Mouse (Mus musculus): Measurements from ENCODE around the gene Gm10097.

Gm10097 gene

DNA sequence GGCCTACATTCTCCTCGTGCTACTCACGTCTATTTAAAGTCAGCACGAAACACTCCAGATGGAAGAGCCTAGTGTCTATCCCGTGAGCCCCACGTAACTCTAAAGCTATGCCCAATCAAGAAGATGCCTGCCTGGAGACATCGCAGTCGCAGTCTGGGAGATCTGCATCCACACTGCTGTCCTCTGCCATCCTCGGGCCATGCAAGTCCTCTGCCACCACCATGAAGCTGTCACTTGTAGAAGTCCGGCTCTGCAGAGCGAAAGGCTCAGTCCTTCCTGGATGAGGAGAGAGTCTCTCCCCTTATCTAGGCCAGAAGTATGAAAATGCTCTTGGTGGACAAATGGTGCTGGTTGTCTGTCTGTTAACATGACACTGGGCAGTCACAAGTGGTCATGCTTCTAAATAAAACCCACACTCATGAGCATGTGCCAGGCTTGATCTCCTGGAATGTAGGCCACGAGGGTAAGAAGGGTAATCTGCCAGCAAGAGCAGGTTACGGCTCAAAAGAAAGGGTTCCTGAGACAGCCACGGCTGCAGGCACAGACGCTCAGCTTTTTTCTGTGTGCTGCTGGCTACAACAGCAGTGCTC is at the start of gene Gm10097:
Gene Gm10097, plus strand, starts transcription at position 517 of the 590 bp plus-strand sequence.
- DNase-seq (ENCODE audit: low read depth, low spot score), result no peak

DNA sequence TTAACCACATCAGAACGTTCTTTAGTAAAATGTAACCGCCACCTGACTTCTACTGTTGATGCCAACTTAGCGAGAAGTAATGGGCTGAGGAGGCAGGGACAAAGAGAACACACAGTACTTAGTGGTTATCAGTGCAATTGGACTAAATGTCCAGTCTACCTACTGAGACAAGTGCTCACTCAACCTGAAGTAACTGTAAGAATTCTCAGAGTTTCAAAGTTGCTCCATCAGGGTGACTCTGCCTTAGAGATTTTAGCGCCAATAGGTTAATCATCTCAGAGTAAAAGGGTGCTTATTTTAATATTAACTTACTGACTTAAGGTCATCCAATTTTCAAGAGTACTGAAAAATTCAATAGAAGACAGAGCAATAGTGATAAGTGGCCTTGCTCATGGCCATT is 43.1 kb upstream of the Gm10097 start:
- no peak for DNase-seq (ENCODE audit: low read depth, low spot score)

DNA sequence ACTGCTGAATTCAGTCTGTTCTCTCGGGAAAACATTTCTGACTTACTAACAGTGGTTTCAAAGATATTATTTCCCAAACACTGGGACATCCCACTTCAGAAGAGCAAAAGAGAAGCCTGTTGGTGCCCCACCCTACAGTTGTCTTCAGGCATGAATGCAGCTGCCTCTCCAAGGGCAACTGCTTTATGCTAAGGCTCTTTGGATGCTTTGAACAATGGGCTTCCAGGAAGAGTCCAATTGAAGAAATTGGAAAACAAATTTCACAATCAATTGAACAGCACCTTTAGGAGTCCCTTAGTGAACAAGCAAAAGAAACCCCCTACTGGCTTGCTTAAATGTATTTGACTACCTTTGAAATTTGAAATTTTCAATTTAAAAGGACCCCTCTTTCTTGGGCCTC is 41.8 kb upstream of the Gm10097 start:
- no peak for DNase-seq (ENCODE audit: low read depth, low spot score)

DNA sequence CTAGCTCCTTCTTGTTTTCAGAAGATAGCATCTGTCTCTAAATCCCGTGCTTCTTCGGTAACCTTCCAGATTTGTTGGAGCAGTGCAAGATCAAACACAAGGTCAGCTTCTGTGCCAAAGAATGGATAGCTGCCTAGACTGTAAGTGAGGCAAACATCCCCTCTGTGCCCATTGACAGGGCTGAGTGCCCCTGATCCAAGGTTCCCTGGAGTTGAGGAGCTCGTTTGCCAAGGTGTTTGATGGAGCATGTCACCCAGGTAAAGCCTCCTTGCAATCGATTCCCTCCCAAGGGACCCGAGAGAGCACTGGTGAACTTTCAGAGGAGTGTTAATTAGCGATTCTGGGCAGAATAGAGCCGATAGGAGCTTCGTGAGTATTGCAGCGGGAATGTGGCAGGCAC is 40.7 kb upstream of the Gm10097 start:
- no peak for DNase-seq (ENCODE audit: low read depth, low spot score)

DNA sequence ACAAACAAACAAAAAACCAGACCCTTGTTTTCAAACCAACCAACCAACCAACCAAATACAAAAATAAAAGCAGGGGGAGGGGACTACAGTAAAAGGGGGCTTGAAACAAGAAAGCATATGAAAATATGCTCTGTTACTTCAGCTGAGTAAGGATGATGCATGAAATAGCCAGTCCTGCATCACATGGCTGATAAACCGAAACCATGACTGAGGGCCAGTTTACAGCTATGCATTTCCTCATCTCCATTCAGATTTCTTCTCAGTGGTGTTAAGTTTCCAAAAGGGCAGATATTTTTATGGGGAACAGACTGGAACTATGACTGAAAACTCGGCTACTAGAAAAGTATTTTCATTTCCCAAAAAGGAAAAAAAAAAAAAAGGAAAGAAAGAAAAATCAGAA is 39.8 kb upstream of the Gm10097 start:
- DNase-seq (ENCODE audit: low read depth, low spot score), result no peak

DNA sequence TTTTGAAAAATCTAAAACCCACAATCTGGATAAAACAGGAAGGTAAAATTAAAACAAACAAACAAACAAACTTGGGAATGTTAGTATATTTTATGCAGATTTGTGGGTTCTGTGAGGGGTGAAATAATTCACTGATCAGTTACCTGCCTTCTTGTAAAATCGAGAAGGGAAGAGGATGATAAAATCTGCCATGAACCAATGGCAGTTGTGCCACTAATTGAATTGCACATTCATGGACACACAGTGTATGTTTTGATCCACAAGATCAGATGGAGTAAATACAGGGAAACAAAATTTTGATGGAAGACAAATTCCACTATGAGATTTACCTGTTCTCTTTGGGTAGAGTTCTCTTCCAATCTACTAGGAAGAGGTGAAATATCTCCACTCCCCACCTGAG is 39.1 kb upstream of the Gm10097 start:
- no peak for DNase-seq (ENCODE audit: low read depth, low spot score)

DNA sequence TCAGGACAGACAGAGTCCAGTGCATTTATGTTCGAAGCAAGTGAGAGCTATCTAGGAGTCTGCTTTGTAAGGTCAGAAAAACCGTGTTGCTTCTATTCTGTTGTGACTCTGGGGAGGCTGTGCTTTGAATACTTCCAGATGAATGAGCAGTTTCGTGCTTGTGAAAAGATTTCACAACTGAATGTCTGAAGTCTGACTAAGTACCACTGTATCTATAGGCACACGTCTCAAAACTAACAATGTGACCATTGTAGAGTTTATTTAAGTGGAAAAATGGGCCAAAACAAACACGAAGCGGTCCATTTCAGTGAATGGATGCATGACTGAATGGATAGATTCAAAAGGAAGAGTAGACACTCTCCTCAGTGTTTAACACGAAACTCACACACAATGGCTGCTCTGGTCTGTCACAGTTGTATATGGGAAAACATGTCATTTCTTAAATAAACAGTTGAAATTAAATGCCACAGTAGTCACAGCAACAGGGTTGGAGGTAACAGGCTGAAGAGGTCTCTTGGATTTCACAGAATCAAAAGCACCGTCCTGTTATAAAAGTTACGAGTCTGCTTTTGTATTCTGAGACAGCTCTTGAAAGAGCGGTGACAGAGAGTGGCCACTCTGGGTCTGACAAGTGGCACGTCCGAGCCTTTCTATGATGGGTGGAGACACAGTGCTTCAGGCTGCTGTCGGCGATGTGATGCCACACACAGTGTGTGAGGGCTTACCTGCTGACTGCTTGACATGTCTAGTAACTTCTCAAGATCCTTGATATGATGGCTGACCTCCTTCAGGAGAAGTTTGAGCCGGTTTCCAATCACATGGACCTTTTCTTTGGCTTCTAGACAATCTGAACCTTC is 36.6 kb upstream of the Gm10097 start:
- no peak for DNase-seq (ENCODE audit: low read depth, low spot score)

DNA sequence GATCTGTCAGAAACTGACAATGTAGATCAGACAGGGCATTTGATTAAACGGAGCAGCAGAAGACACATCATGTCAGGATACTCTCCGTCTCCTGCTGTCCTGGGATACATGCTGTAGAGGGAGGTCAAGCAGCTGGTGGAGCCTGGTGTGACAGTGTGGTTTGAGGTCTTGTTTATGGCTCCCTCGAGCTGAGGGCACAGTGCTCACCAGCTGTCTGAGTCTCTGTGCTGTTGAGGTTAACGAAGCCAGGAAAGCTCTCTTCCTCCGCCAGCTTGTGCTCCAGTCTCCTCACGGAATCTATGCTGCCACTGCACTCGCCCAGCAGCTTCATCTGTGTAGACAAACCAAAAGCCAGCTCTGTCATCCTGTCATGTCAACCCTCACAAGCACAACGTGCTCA is 27.7 kb upstream of the Gm10097 start:
- DNase-seq (ENCODE audit: low read depth, low spot score), result no peak

DNA sequence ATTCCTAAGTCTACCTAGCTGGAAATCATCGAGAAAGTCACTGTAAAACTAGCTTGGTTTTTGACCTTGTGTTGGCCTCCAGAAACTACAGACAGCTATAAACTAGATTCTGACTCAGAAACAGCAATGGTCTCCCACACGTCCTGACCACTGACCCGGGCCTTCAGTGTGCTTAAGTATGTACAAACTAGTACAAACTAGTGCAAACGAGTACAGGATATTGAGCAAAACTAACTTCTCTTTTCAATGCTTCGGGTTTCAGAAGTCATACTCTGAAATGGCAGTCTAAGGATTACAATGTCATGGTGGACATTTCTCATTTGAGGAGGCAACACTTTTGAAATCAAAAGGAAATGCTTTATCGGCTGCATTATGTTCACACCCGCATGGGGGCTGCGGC is 24.5 kb upstream of the Gm10097 start:
- no peak for DNase-seq (ENCODE audit: low read depth, low spot score)

DNA sequence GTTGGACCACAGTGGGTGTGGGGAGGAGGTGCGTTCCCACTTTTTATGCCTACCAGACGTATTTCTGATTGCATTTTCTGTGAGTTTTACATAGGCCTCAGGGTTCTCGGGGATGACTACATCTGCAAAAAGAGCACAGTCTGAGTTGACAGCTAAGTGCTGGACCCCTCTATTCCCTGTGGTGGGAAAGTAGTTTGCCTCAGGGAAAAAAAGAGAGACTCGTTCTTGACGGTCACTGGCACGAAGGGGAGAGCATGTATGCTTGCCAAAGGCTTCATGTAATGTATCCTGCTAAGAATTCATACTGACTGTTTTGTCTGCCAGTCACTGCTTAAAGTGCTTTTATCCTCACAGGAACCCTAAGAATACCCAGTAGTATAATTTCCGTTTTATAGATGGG is 23.8 kb upstream of the Gm10097 start:
- no peak for DNase-seq (ENCODE audit: low read depth, low spot score)

DNA sequence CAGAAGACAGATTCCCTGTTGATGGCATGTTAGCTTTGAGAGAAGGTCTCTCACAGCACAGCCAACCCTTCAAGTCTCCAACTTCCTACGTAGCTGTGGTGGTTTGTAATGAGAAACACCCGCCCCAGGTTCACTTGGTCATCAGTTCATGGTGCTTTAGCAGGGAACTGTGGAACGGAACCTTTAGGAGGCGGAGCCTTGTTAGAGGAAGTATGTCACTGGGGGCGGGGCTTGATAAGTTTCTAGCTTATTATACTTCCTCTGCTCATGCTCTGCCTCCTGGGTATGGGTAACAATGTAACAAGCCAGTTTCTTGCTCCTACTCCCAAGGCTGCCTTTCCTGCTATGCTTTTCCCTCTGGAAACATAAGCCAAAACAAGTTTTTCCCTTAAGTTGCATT is 23.3 kb upstream of the Gm10097 start:
- DNase-seq (ENCODE audit: low read depth, low spot score), result no peak

DNA sequence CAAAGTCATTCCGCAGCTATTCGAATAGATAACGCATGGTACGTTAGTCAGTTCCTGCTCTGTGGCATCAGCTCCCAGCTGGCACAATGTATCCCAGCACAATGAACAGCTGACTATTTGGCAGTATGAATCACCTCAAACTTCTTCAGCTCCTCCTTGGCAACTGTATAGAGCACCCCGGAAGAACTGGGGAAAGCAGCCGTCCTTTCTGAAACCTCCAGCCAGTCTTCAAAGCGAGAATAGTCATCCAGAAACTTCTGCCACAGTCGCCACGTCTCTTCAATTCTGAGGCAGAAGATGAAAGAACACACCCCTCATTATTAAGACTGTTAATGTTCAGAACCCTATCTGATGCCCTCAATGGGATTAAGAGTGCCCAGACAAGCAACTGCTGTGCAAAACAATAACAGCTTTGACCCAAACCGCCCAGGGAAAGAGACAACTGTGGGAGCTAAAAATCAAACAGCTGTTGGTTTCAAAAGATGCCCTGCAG is 12.7 kb upstream of the Gm10097 start:
- DNase-seq (ENCODE audit: low read depth, low spot score), result no peak

DNA sequence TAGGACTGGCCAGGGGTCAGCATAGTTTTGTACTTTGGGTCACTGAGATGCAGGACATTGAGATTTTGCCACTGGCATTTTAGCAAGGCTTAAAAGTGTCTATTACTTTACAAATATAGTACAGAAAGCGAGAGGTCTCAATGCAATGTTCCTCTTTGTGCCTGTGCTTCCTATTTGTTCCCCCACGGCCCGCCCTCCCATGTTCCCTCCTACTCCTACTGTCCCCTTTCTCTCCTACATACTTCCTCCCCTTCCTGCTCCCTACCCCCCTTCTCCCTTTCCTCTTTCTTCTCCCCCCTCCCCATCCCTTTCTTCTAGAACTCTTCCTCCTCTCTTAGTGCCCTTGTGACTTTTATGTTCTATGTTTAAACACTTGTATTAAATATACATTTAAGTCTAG is 12.1 kb upstream of the Gm10097 start:
- no peak for DNase-seq (ENCODE audit: low read depth, low spot score)

DNA sequence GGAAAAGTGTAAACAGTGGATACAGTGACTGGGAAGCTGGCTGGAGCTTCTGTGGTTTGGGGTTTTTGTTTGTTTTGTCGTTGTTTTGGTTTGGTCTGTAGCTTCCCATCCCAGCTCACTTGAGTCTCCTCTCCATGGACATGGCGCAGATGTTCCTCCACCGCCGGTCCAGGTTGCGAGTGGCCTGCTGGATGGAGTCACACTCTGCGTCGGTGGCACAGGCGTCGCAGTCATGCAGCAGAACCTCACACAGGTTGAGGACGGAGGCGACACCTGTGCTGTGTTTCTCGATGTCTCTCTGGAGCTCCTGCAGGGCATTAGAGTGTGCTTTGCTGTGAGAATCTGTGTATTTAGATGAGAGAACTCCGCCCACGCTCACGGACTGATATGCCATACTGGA is 11.3 kb upstream of the Gm10097 start:
- DNase-seq (ENCODE audit: low read depth, low spot score), result no peak

DNA sequence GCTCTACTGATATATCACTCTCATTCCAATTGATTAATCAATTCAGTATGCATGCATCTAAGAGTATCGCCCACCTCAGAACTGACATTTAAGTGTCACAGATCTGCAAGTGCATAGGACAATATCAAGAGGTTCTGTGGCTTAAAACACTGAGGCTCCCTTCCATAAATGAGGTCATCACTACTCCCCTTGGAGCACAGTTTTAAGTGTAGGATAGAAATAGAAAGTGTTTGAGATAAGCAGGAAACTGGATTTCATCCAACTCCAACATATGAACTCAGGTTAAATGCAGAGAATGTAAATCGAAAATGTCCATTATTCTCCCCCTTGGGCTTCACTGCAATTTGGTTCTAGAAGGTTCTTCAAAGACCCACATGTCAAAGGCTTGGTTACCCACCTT is 10.1 kb upstream of the Gm10097 start:
- no peak for DNase-seq (ENCODE audit: low read depth, low spot score)

DNA sequence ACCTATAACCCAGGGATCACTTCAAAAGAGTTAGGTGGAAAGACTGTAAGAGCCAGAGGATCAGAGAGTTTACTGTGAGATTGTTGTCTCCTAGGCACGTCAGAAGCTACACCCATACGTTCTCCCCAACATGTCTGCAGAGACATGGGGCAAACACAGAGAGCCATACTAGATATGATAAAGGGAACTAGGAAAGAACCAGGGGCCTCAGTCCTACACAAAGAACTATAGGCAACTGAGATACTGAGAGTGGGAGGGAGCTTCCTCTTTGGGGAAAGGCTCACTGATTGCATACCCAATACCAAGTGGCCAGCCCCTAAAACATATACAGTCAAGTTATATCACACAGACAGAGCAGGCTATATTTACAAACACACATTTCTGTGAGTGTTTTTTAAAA is 9.0 kb upstream of the Gm10097 start:
- no peak for DNase-seq (ENCODE audit: low read depth, low spot score)

DNA sequence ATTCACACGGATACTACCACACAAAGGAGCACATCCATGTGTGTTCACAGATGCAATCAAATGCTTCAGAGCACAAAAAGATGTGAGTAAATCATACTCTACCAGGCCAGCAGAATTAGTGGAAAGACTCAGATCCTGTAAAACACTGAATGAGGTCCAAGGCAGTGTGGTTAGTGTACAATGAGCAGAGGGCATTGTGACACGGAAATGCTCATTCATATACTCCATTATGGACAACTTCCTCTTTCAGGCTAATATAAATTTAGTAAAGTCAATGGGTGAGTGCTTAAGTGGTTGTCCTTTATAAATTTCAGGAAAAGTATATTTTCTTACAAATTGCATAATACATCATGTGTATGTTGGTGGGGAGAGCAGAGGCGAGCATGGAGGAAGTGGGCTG is 1.9 kb upstream of the Gm10097 start:
- no peak for DNase-seq (ENCODE audit: low read depth, low spot score)

DNA sequence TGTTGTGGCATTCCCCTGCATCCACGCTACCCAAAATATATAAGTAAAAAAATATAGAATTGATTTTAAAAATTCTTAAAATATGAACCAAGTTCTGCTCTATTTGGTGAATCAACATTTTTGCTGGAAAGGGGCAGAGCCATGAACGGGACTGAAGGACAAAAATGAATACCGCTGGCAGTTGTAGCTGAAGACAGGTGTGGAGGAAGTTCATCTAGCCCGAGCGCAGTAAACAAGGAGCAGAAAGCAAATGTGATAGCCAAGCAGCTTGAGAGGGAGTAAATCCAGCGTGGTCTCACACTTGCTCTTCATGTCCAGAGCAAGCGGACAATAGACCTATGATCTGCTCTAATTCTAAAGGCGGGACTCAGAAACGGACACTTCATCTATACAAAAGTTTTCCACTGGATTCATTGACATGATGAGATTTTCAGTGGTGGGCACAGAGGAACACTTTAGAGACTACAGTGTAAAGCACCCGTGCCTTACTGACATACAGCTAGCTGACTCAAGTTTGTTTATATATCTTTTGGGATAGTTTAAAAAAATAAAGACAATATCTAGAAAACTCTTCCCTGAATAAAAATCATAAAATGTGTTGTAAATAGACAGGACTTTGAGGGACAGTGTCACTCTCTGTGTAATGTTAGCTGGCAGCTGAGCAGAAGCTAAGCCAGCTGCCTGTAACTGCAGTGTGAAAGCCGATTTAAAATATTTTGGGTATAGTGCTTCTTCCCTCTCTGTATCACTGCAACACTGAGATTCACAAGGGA is 1.4 kb downstream of the Gm10097 start:
- no peak for DNase-seq (ENCODE audit: low read depth, low spot score)

DNA sequence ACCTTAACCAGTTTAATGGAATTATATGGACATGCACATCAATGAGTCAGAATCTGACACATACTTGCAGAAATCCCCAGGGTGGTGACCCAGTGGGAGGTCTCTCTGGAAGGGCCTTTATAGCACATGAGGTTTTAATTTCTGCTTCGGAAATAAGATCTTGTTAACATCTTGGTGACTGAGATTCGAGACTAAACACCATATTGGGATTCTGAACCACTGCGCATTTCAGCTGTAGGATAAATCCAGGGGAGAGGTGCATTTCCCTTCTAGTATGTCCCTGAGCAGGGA is 1.9 kb downstream of the Gm10097 start:
- DNase-seq (ENCODE audit: low read depth, low spot score), result no peak

DNA sequence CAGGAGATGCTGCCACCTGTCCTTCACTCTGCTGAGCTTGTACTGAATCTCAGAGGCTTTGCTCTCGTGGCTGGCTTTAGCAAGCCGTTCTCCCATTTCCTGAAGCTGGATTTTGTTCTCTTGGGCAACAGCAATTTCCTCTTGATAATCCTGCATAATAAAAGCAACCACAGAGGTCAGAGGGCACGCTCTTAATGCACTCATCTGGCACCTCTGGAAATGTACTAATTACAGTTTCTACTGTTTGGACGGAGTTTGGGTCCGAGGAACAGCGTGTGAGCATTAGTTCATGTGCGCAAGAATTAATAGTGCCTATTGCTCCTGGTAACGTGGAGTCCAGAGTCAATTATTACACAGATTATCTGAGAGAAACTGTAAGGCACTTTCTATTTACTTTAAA is 3.1 kb downstream of the Gm10097 start:
- no peak for DNase-seq (ENCODE audit: low read depth, low spot score)

DNA sequence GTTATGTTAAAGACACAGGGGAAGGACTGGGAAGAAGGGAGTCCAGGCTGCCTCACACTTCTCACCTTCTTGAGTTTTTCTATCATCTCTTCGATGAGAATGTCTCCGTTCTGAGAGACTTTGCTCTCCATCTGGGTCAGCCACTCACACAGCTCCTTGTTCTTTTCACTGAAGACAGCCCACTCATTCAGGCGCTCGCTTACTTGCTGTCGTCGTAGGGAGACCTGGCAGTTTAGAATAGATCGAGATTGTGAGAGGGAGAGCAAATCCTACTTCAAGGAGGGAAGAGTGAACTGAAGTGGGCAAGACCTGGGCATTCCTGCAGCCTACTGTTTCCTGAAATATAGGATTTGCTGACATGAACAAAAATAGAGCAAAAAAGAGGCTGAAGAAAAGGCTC is 6.7 kb downstream of the Gm10097 start:
- DNase-seq (ENCODE audit: low read depth, low spot score), result no peak

DNA sequence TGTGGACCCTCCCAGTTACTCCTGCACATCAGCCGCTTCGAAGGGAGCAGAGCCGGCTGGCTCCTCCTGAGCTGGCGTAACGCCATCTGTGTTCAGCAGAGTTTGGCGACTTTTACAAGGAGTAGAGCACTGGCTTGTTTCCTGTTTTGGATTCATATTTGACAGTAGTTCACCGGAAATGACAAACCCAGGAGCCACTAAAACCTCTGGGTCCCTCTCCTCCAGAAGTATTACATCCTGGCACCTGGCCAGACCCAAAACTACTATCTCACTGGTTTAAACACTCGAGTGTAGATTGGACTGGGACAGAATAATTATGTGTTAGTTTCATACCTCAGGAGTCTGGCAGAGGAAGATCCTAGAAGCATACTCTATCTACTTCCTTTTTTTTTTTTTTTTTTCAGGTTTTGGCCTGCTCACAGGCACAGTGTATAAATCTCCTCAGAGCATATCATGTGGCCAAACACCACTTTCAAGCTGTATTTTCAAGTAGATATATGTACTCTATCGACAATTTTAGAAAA is 11.0 kb downstream of the Gm10097 start:
- no peak for DNase-seq (ENCODE audit: low read depth, low spot score)

DNA sequence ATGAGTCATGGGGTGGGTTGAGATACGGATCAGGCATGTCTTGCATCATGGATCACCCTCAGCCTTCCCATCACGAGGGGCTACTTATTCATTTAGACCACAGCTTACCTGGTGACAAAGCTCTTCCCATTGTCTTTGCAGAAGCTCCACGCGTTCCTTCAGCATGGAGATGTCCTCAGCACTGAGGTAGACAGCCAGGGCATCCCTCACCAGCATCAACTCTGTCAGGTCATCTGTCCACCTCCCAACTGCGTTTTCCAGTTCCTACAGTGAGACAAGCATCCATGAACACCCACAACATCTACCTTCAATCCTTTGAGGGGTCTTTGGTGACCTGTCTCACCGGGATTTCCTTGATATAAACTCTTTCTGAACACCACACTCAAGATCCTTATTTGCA is 14.7 kb downstream of the Gm10097 start:
- DNase-seq (ENCODE audit: low read depth, low spot score), result no peak

Data from WW6 (cell line).